Mouse (Mus musculus): ENCODE measurements at regions not wholly inside any gene's neighbourhood (a gene's known extent, or its start where the extent isn't known, plus 50 kb on each side); places are given as distances from the start of the nearest gene placed in this dataset.

GRCm38 (mm10) chr16:77499537-77500301 is 102.2 kb downstream of the Gm11146 start:
- H3K36me3 ChIP-seq, result no peaks in the 10 kb centered on the region
- DNase-seq (no peak), ATAC-seq (ENCODE audit: low read depth) (peak; percentile 39; the same call in 1 of the 2 replicates)
- H3K27ac ChIP-seq, result no peak overlapping the region; the same call in 1 of the 2 replicates
- no peaks in the 10 kb centered on the region for H3K9me3 ChIP-seq (replicated peaks)
- no peak overlapping the region for H3K4me3 ChIP-seq (replicated peaks)
- WGBS (ENCODE audit: insufficient replicate concordance), result 51% methylated on average over 18 of the region's 18 CpGs
- H3K27me3 ChIP-seq, result no peaks in the 10 kb centered on the region
- H3K9ac ChIP-seq, result no peak overlapping the region
- H3K4me1 ChIP-seq (replicated peaks), result no peaks in the 10 kb centered on the region
- H3K4me2 ChIP-seq, result 0 out of 2 replicates have a peak overlapping the region, but pooled peaks have one; percentile 14

- no peaks in the 10 kb centered on the region for H3K36me3 ChIP-seq
- H3K9me3 ChIP-seq (replicated peaks), result no peaks in the 10 kb centered on the region
- no peak for ATAC-seq (ENCODE audit: low read depth)
- H3K4me1 ChIP-seq (replicated peaks), result no peaks in the 10 kb centered on the region
- DNase-seq, result no peak
- H3K27ac ChIP-seq, result no peak overlapping the region
- WGBS (ENCODE audit: insufficient replicate concordance), result 75% methylated on average over 7 of the region's 7 CpGs
- no peaks in the 10 kb centered on the region for H3K27me3 ChIP-seq
- H3K4me2 ChIP-seq, result no peak overlapping the region
- no peak overlapping the region for H3K4me3 ChIP-seq (replicated peaks)
- H3K9ac ChIP-seq, result no peak overlapping the region
Measured at GRCm38 (mm10) chr16:77495310-77495709, 106.6 kb downstream of the Gm11146 start.

- Histone ChIP-seq H3K9me3 (replicated peaks) (no peaks in the 10 kb centered on the region), H3K4me3 (replicated peaks) (no peak overlapping the region), H3K4me2 (no peak overlapping the region), H3K4me1 (replicated peaks) (no peaks in the 10 kb centered on the region), H3K9ac (no peak overlapping the region), H3K27ac (no peak overlapping the region), H3K27me3 (no peaks in the 10 kb centered on the region), H3K36me3 (no peaks in the 10 kb centered on the region)
- DNase-seq (no peak), ATAC-seq (ENCODE audit: low read depth) (no peak)
- 73% methylated on average over 7 of the region's 7 CpGs for WGBS (ENCODE audit: insufficient replicate concordance)
Measured at GRCm38 (mm10) chr16:77494042-77494441, 107.9 kb downstream of the Gm11146 start.

GRCm38 (mm10) chr16:77488155-77488554 is 113.7 kb downstream of the Gm11146 start:
- Histone ChIP-seq H3K27ac (no peak overlapping the region), H3K9ac (no peak overlapping the region), H3K4me3 (replicated peaks) (no peak overlapping the region), H3K4me1 (replicated peaks) (no peaks in the 10 kb centered on the region), H3K9me3 (replicated peaks) (no peaks in the 10 kb centered on the region), H3K27me3 (no peaks in the 10 kb centered on the region), H3K4me2 (no peak overlapping the region), H3K36me3 (no peaks in the 10 kb centered on the region)
- ATAC-seq (ENCODE audit: low read depth) (no peak), DNase-seq (no peak)
- 38% methylated on average over 1 of the region's 1 CpGs for WGBS (ENCODE audit: insufficient replicate concordance)

- Histone ChIP-seq H3K27ac (no peak overlapping the region), H3K9me3 (replicated peaks) (no peaks in the 10 kb centered on the region), H3K4me1 (replicated peaks) (no peaks in the 10 kb centered on the region), H3K9ac (no peak overlapping the region), H3K27me3 (no peaks in the 10 kb centered on the region), H3K36me3 (no peaks in the 10 kb centered on the region), H3K4me2 (no peak overlapping the region), H3K4me3 (replicated peaks) (no peak overlapping the region)
- 57% methylated on average over 7 of the region's 7 CpGs for WGBS (ENCODE audit: insufficient replicate concordance)
- ATAC-seq (ENCODE audit: low read depth), result no peak
- no peak for DNase-seq
Measured at GRCm38 (mm10) chr16:77479812-77480211, 122.1 kb downstream of the Gm11146 start.

- Histone ChIP-seq H3K27ac (no peak overlapping the region), H3K9ac (no peak overlapping the region), H3K9me3 (replicated peaks) (no peaks in the 10 kb centered on the region), H3K4me1 (replicated peaks) (no peaks in the 10 kb centered on the region), H3K4me3 (replicated peaks) (no peak overlapping the region), H3K36me3 (no peaks in the 10 kb centered on the region), H3K27me3 (no peaks in the 10 kb centered on the region), H3K4me2 (no peak overlapping the region)
- ATAC-seq (ENCODE audit: low read depth) (no peak), DNase-seq (no peak)
- 73% methylated on average over 3 of the region's 3 CpGs for WGBS (ENCODE audit: insufficient replicate concordance)
Measured at GRCm38 (mm10) chr16:77471868-77472267, 130.0 kb downstream of the Gm11146 start.

GRCm38 (mm10) chr16:77469903-77470302 is 132.0 kb downstream of the Gm11146 start:
- ATAC-seq (ENCODE audit: low read depth), result no peak
- H3K4me2 ChIP-seq, result no peak overlapping the region
- WGBS (ENCODE audit: insufficient replicate concordance), result 65% methylated on average over 4 of the region's 4 CpGs
- no peaks in the 10 kb centered on the region for H3K27me3 ChIP-seq
- no peak for DNase-seq
- H3K27ac ChIP-seq, result no peak overlapping the region
- no peak overlapping the region for H3K4me3 ChIP-seq (replicated peaks)
- no peak overlapping the region for H3K9ac ChIP-seq
- no peaks in the 10 kb centered on the region for H3K4me1 ChIP-seq (replicated peaks)
- H3K36me3 ChIP-seq, result no peaks in the 10 kb centered on the region
- H3K9me3 ChIP-seq (replicated peaks), result no peaks in the 10 kb centered on the region

GRCm38 (mm10) chr16:77469328-77469875 is 132.5 kb downstream of the Gm11146 start:
- ATAC-seq (ENCODE audit: low read depth), result no peak
- Histone ChIP-seq H3K4me2 (no peak overlapping the region), H3K27me3 (no peaks in the 10 kb centered on the region), H3K9ac (no peak overlapping the region), H3K9me3 (replicated peaks) (no peaks in the 10 kb centered on the region), H3K4me1 (replicated peaks) (no peaks in the 10 kb centered on the region), H3K36me3 (no peaks in the 10 kb centered on the region), H3K27ac (no peak overlapping the region), H3K4me3 (replicated peaks) (no peak overlapping the region)
- no peak for DNase-seq
- 65% methylated on average over 6 of the region's 6 CpGs for WGBS (ENCODE audit: insufficient replicate concordance)

GRCm38 (mm10) chr16:77467216-77467615 is 134.7 kb downstream of the Gm11146 start:
- Histone ChIP-seq H3K27ac (no peak overlapping the region), H3K4me1 (replicated peaks) (no peaks in the 10 kb centered on the region), H3K27me3 (no peaks in the 10 kb centered on the region), H3K9me3 (replicated peaks) (no peaks in the 10 kb centered on the region), H3K4me3 (replicated peaks) (no peak overlapping the region), H3K9ac (no peak overlapping the region), H3K4me2 (no peak overlapping the region), H3K36me3 (no peaks in the 10 kb centered on the region)
- WGBS (ENCODE audit: insufficient replicate concordance), result 80% methylated on average over 12 of the region's 12 CpGs
- ATAC-seq (ENCODE audit: low read depth) (no peak), DNase-seq (no peak)

- Histone ChIP-seq H3K27me3 (no peaks in the 10 kb centered on the region), H3K4me1 (replicated peaks) (no peaks in the 10 kb centered on the region), H3K27ac (no peak overlapping the region), H3K9me3 (replicated peaks) (no peaks in the 10 kb centered on the region), H3K9ac (no peak overlapping the region), H3K36me3 (no peaks in the 10 kb centered on the region), H3K4me2 (no peak overlapping the region), H3K4me3 (replicated peaks) (no peak overlapping the region)
- no peak for ATAC-seq (ENCODE audit: low read depth)
- 78% methylated on average over 6 of the region's 6 CpGs for WGBS (ENCODE audit: insufficient replicate concordance)
- DNase-seq, result no peak
Measured at GRCm38 (mm10) chr16:77464623-77465022, 137.3 kb downstream of the Gm11146 start.

GRCm38 (mm10) chr16:77461922-77462321 is 140.0 kb downstream of the Gm11146 start:
- 60% methylated on average over 3 of the region's 3 CpGs for WGBS (ENCODE audit: insufficient replicate concordance)
- no peak for ATAC-seq (ENCODE audit: low read depth)
- H3K4me2 ChIP-seq, result no peak overlapping the region

GRCm38 (mm10) chr16:77461459-77461858 is 140.4 kb downstream of the Gm11146 start:
- DNase-seq (no peak), ATAC-seq (ENCODE audit: low read depth) (no peak)
- Histone ChIP-seq H3K4me1 (replicated peaks) (no peaks in the 10 kb centered on the region), H3K27me3 (no peaks in the 10 kb centered on the region), H3K9ac (no peak overlapping the region), H3K4me2 (no peak overlapping the region), H3K36me3 (no peaks in the 10 kb centered on the region), H3K9me3 (replicated peaks) (no peaks in the 10 kb centered on the region), H3K27ac (no peak overlapping the region), H3K4me3 (replicated peaks) (no peak overlapping the region)
- 50% methylated on average over 1 of the region's 1 CpGs for WGBS (ENCODE audit: insufficient replicate concordance)

More at GRCm38 (mm10) chr16:77461922-77462321, 140.0 kb downstream of the Gm11146 start:
- Histone ChIP-seq H3K9ac (no peak overlapping the region), H3K27me3 (no peaks in the 10 kb centered on the region), H3K4me1 (replicated peaks) (no peaks in the 10 kb centered on the region), H3K4me3 (replicated peaks) (no peak overlapping the region), H3K27ac (no peak overlapping the region), H3K9me3 (replicated peaks) (no peaks in the 10 kb centered on the region), H3K36me3 (no peaks in the 10 kb centered on the region)
- no peak for DNase-seq

Data from liver, embryonic 13.5 days (tissue).